Mouse (Mus musculus) CD4-positive, CD25-positive, alpha-beta regulatory T cell, adult 2 months (primary cell): ENCODE data around the gene Pptc7.
"Not testable (repeated sequence)": the region's sequence is repeated elsewhere in the genome, so short reads cannot be mapped to it uniquely, and the experiment has no call there.

Source experiments
- DNase-seq: peaks from one replicate; pipeline ENCODE4 v3.0.0-alpha.2; 2012; ENCODE audit warnings: low read depth, low spot score

Gene Pptc7

DNA sequence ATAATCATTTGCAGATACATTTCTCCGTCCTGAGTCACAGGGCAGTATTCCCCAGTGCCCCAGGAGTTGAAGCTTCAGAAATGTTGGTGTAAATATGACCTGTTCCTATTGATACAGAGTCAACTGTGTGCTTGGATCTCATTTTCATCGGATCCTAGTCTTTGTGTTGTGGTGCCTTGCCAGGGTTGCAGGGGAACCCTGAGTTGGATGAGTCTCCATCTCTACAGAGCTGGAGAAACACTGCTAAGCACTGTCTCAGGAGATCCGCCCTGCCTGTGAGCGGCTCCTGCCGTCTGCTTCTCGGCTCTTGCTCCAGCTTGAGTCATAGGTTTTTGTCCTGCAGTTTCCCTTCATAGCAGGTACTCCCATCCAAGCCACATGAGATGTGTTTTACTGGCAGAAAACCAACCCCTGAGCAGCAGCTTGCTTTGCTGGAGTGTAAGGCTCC lies 15.9 kb downstream of the Pptc7 start:
- no peak for DNase-seq

DNA sequence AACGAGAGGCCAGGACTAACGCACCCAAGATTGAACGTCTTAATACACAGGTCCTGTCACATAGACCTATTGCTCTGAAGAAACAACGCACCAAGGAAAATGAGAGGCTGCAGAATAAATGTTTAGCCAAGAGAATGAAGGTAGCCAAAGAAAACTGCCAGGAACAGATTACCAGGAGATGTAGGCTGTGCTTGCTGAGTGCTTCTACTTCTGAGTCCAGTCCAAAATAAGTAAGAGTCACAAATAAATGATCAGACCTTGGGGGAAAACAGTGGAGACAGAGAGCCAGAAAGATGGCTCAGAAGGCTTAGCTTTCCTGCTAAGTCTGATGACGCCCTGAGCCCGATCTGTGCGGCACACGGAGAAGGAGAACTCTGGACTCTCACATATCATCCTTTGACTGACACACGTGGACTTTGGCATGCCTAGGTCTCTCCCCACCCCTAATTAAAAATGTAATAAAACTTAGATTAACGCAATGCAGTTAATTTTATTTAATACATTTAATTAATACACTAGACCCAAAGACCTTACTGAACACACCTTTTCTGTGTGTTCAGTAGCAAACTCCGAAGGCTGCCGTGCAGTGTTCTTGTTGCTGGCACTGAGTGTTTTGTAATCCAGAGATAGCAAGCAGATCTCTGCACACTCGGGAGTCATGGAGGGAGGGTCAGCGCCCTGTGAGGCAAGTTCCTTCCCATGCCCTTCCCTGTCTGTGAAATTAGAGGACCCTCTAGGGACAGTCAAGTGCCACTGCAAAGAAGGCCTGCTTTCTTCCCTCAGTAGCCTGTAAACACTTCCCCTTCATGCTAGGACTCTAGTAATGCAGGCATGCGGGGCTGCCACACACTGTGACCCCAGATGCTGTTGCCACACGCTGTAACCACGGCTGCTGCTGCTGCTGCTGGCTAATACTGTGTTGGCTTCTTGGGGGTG lies 18.9 kb downstream of the Pptc7 start:
- DNase-seq, result no peak

DNA sequence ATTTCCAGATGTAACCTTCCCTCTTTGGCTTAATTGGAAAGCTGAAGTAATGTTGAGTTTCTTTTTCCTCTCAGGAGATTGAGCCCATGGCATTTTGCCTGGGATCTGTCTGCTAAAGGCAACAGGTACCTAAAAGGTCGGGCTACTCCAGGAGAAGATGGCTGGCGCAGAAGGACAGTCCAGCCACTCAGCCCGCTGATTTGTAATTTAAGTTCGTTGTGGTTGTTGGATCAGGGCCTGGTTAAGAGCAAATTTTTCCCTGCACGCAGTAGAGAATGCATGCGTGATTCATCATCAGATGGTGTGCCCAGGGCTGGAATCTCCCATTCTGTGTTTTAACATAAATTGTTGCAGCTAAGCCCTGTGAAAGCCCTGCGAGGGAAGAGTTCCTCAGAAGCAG lies 19.8 kb downstream of the Pptc7 start:
- DNase-seq, result no peak

DNA sequence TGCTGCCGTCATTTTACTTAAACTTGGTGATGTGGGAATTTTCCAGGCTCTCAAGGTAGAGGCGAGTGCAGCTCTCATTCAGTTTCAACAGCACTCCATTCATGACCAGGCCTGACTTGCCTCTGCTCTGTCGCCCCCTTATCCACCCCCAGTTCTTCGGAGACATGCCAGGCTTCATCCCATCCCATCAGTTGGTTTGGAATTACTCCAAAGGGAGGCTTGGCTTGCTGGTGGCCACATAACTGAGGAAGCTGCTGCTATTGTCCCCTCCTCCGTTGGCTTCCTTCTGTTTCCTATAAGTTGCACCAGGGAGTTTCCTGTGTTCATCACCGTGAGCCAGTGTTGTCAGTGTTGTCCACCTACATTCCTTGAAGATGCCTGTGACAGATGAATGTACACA lies 20.4 kb downstream of the Pptc7 start:
- DNase-seq, result no peak

DNA sequence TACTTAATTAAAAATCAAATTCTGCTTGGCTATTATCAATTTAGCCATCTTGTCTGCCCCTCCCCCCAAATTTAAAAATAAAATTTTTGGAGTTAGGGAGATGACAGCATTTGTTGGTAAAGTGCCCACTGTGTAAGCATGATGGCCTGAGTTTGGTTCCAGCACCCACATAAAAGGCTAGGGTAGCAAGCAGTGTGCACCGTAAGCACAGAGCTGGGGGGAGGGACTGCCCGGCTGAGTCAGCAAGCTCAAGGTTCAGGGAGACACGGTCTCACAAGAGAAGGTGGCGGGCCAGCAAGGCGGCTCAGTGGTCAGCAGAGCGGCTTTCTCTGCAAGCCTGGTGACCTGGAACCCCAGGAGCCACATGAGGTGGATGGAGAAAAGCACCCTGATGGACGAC lies 21.3 kb downstream of the Pptc7 start:
- no peak for DNase-seq

DNA sequence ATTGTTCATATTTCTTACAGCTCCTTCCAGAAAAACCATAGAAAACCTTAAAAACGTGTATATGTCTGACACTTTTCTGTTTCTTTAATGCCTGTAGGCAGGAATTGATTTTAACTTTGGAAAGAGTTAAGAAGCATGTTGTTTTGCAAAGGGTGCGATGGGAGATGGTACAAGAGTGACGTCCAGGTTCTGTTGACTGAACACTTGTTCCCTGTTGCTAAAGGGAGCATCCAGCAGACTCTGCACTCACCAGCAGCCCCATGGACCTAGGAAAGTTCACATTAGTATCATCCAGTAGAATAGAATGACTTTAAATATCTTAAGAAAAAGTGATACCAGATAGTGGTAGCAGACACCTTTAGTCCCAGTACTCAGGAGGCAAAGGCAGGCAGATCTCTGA lies 22.4 kb downstream of the Pptc7 start:
- no peak for DNase-seq

DNA sequence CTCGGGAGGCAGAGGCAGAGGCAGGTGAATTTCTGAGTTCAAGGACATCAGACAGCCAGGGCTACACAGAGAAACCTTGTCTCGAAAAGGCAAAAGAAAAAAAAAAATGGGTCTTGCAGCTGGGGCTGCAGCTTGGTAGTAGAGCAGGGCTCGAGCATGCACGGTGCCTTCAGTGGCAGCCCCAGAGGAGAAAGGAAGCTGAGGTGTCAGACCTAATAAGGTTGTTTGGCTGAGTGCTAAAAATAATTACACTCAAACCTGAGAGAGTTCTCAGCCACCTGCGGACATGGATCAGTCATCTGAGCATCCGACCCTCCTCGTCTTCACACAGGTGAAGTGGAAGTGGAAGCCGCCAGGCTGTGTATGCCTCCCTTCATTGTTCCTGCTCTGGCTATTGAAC lies 26.5 kb downstream of the Pptc7 start:
- DNase-seq, result peak; percentile 49

DNA sequence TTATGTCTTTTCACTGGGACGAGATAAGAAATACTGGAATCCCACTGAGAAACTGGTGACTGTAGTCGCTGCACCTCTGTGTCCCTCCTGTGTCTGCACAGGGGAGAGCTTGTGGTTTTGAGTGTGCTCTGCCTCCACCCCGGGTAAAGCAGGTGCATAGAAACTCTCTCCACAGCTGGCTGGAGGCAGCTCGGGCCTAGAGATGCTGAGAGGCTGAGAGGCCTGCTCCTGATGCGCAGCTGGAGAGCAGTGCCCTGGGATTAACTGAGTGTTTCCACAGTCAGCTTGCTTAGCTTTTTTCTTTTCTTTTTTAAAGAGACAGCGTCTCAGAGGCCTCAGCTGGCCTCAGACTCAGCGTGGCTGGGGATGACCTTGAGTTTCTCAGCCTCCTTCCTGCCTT lies 27.5 kb downstream of the Pptc7 start:
- peak; percentile 32 for DNase-seq

DNA sequence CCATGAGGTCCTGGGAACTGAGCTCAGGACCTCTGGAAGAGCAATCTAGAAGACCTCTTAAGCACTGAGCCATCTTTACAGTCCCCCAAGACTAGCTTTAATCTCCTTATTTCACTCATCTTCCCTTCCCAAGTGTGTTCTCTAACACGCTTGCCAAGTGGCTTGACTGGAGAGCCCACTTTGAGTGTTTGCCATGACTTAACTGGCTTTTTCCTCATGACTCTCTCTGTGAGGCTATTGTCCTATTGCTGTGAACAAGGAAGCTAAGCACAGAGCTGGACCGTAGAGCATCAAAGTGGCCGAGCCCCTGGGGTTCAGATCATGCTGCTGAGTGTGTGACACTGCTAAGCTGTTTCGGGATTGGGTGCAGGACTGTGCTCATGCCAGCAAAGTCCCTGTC lies 28.2 kb downstream of the Pptc7 start:
- no peak for DNase-seq

DNA sequence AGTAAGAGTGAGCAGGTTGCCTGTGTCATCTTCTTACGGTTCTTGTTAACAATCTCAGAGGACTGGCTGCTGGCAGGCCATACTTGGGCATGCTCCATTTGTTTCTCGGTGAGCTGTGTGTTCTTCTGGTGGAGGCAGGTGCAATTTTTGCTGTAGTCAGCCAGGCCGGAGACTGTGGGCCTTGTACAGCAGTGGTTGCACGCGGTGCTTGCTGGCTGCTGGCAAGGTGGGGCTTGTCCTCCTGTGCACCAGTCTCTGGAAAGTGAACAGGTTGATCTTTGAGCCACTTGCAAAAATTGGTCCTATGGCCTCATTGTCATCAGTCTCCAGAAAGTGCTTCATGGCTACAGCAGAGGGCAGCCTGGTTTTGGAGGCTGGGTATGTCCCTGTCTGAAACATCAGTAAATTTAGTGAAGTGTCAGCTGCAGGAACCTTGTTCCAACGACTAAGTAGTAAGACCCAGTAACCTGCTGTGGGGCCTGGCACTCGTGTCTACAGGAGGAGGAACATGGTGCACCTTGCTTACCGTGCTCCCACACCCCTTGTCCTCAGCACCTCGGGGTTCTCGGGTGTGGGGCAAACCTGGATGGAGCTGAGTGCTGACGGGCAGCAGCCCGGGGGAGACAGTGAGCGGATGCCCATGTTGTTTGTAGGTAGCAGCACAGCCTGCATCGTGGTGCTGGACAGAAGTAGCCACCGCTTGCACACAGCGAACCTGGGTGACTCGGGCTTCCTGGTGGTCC lies 28.9 kb downstream of the Pptc7 start:
- no peak for DNase-seq

DNA sequence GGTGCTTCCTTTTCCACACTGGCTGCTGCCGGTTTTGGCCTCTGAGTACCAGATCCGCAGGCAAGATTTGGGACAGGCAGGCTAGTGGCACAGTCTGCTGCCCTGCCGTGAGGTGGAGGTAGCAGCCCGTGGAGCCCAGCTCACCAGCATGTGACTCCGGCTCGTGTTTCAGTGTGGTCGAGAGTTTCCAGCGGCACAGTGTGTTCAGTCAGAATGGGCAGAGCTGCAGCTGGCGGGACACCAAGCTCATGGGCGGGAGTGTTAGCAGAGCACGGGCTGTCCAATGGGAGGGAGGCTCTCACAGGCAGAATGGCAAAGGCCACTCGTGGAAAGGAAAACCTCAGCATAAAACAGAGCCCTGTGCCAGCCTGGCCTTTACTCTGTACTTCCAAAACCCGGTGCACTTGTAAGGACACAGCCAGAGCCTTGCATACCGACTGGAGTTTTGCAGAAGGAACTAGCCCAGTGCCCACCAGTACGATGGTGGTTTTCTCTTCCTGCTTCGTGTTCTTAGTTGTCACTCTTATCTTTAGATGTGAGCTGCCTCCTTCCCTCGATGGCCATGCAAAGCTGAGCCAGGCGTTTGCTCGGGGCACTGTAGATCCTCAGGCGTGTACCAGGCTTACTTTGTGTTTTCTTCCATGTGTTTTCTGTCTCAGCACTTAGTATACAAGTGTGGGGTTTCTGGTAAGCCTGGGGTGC lies 31.0 kb downstream of the Pptc7 start:
- peak; percentile 45 for DNase-seq

DNA sequence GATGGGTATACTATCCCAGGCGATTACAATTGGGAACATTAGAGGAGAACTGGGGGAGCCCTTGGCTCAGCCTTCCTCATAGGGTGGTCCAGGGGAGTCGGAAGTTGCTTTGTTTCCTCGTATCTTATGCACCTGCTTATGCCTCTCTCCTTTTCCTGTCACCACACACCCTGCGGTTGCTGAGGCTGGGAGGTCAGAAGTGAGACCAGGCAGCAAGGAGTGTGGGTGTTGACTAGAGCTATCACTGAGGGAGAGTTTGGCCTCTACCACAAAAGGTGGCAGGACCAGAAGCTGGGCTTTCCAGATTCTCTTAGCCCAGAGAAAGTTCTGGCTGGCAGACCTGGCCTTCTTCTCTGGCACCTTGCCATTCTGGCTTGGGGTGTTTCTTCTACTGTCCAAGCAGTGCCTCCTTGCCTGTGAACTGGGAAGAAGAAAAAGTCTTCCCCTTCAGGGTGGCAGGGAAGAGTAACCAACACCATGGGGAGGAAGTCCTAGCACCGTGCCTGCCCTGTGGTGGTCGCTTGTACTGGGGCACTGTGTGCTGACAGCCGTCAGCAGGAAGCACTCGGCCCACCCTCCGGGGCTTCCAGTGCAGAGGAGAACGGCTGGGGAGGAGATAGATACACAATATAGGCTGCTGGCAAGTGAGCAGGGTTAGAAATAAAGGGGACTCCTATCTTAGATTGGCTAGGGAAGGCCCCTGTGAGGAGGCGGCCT lies 33.3 kb downstream of the Pptc7 start:
- peak; percentile 34 for DNase-seq

DNA sequence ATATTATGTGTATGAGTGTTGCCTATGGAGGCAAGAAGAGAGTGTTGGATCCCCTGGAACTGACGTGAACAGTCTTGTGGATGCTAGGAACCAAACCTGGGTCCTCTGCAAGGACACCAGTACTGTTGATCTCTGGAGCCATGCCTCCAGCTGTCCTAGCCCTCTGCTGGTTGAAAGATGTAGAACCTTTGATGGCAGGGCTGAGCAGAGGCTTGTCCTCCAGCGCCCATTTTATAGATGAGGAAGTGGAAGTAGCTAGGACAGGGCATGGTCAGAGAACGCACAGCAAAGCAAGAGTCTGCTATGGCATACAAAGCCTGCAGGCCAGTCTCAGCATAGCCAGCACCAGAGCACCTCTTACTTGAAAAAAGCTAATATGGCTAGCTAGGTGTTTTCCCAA lies 33.9 kb downstream of the Pptc7 start:
- peak; percentile 82 for DNase-seq

DNA sequence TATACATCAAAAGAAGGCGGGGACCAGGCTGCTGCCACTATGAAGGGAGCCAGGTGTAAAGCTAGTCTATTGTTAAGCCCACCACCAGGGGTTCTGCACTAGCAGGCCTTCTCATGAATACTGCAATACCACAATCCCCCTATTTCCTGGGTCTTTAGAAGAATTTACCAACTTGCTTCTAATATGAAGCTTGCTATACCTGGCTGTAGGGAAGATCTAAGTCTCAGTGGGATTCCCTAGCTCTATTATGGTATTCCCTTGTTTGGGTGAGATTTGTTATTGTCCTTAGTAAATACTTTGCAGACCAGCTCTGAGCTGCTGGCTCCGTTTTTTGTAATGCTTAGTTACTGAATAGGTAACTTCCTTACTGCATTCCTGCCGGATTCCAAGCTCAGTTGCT lies 34.8 kb downstream of the Pptc7 start:
- DNase-seq, result not testable (repeated sequence)

DNA sequence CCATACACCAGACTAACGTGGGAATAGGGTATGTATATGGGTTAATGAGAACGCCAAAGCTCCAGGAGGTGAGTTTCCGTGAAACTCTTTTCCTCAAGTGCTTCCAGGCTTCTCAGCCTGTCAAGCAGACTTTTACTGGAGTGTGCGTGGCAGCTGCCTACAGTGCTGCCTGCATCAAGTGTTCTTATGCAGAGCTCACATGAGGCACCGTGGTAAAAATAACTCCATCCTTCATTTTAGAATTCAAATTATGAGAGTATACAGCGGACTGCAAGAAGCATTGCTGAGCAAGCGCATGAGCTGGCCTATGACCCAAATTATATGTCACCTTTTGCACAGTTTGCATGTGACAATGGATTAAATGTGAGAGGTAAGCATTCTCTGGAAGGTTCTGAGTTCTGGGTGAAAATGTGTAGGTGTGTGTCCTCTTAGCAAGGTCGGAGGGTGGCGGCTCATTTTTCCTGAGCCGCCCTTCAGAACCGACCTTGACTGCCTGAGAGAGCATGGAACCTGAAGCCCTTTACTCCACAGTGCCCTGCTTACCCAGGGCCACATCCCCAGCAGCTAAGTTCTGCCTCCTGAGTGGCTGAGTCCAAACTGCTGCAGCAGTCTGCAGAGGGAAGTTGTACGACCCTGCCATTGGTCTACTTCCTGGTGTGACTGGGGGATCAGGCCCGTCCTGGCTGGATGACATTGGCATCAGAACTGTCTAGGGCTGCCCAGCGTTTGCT lies 35.5 kb downstream of the Pptc7 start:
- DNase-seq, result no peak

DNA sequence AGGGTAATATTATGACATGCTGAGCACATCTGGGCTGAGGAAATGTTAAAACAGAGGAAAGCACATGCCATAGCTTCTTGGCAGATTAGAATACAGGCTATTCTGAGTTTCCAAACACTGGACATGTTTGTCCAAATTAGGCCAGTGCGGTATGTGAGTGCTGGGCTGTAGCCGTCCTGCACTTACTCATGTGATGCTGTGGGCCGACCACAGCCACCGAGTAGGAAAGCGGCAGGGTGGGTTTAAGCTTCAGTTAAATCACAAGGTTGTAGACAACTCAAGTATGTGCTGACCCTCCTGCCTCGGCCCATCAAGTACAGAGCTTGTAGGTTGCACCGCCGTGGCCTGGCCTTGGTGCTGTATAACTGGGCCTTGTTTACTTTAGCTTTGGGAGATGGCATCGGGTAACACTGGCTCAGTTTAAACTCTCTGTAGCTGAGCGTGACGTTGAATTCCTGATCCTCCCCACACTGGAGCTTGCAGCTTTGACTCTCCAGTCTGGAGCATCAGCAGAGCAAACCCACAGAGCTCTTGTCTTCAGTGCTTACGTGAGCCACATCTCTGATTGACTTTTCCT lies 36.1 kb downstream of the Pptc7 start:
- DNase-seq, result no peak

DNA sequence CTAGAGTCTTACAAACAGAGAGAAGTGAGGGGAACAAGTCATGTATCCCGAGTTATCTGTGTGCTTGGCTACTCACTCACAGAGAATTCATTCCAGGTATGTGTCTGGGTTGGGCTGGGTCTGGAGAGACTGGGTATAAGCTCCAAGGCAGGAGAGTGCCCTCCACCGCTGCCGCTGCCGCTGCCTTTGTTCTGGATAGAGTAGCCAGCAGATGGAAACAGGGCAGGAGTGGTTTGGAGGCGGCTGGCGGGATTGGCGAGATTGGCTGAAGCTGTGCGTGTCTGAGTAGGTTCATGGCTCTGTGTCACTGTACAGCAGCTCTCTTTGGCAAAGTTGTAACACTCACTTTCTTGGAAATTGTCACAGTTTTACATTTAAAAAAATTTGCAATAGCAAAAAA lies 39.4 kb downstream of the Pptc7 start:
- DNase-seq, result no peak

DNA sequence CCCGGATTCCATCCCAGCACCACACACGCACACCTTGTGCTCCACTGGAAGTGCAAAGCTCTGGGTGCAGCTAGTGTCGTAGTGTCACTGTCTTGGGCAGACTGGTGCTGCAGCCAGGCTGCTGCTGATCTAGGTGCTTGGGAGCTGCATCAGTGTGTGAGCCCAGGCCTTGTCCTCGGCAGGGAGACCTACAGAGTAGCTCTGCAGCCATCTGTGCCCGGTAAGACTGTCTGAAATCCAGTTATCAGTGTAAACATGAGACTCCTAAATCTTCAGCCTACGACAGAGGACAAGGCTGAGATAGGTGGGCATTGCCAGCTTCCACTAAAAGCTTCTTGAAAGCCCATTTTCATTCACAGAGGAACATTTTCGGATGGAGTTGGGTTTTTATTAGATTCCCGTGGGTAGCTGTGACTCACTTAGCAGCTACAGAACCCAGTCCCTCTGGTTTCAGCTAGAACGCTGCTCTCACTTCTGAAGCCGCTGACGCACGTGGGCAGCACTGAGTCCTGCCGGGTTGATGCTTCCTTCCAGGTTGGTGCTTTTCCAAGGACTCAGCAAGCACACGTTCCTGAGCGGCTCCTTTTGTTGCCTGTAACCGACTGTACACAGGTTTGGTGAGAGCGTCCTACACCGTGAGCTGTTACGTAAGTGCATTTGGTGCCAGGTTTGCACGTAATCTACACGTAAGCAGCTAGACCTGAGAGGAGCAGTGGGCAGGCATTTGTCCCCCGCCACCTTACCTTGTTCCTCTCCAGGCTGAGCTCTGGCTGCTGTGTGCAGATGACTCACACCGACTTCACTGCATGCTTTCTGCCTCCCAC lies 40.7 kb downstream of the Pptc7 start:
- DNase-seq, result no peak

DNA sequence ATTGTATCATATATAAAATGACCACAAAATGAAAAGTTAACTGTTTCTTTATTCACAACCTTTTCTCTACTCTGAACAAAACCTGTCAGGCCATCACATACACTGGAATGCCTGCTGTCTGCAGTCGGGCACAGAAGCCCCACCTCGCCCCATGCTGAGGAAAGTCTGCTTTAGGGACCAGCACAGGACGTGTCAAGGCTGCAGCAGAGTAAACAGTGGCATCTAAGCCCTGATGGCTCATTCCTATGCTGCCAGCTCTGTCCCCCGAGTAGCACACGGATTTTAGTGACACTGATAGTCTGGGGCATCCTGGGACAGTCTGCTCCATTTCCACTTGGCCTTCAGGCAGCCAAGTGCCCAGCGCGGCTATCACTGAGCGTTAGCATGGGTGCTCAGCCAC lies 41.3 kb downstream of the Pptc7 start:
- DNase-seq, result no peak

DNA sequence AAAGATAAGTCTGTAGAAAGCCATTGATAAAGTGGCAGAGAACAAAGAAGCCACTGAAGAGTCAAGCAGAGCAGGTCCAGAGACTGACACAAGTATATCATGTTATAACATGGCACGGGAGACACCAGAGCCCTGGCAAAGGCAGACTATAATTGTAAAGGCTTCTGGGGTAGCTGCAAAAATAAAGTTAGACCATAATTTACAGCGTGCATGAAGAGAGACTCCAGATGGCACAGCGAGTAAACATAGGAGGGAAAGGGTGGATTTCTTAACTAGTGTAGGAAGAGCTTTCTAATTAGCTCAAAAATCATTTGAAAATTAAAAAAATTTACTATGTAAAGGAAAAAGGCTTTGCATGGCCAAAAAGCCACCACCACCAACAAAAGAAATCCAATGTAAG lies 43.1 kb downstream of the Pptc7 start:
- no peak for DNase-seq
